Mouse (Mus musculus): ENCODE measurements around the gene Serpinb9. TPM values are rescaled to one million over a fixed set of nuclear protein-coding genes. Genes with fewer than 3 reads are reported as not detected.
A peak's percentile ranks its signal among the peaks of the same experiment; 100 is the strongest.

Gene Serpinb9
- polyA plus RNA-seq, 1 experiment from 2014 or later: 0.61 TPM

GRCm38 (mm10) chr13:32970776-32971175 lies 32.3 kb upstream of the Serpinb9 start:
- 92% methylated on average over 3 of the region's 3 CpGs for WGBS
- Histone ChIP-seq H3K9me3 (replicated peaks) (no peaks in the 10 kb centered on the region), H3K9ac (no peak overlapping the region), H3K36me3 (ENCODE audit: poor library complexity, severe bottlenecking) (no peaks in the 10 kb centered on the region), H3K4me2 (no peak overlapping the region), H3K4me1 (no peaks in the 10 kb centered on the region), H3K27ac (no peak overlapping the region), H3K4me3 (no peak overlapping the region), H3K27me3 (no peaks in the 10 kb centered on the region)
- no peak for ATAC-seq

GRCm38 (mm10) chr13:32974268-32974667 lies 28.8 kb upstream of the Serpinb9 start:
- no peak overlapping the region for H3K9ac ChIP-seq
- no peaks in the 10 kb centered on the region for H3K4me1 ChIP-seq
- no peaks in the 10 kb centered on the region for H3K36me3 ChIP-seq (ENCODE audit: poor library complexity, severe bottlenecking)
- H3K4me2 ChIP-seq: no peak overlapping the region
- no peak overlapping the region for H3K27ac ChIP-seq
- no peaks in the 10 kb centered on the region for H3K9me3 ChIP-seq (replicated peaks)
- no peak for ATAC-seq
- no peak overlapping the region for H3K4me3 ChIP-seq
- H3K27me3 ChIP-seq: no peaks in the 10 kb centered on the region
- 83% methylated on average over 2 of the region's 2 CpGs for WGBS

DNA sequence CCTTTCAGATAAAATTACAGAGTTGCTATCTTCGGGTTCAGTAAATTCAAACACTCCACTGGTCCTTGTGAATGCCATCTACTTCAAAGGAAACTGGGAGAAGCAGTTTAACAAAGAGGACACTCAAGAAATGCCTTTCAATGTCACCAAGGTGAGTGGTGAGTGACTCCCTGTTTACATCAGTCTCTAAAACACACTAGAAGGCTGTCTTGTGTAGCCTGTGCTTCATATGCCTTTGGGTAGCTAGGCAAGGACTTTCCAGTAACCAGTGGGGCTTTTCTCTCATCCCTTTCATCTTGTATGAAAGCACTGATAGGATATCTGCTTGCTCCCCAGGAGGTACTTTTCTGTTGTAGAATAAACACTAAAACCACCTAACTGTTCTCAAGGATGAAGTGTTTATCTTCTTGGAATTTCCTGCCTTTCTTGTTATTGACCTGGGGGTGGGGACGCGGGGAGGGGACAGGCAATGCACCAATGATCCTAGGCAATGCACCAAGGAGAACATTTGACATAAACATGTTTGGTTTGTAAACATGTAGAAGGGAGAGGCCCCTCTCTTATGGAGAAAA lies 28.1 kb upstream of the Serpinb9 start:
- Histone ChIP-seq H3K4me3 (no peak overlapping the region), H3K36me3 (ENCODE audit: poor library complexity, severe bottlenecking) (no peaks in the 10 kb centered on the region), H3K9me3 (replicated peaks) (no peaks in the 10 kb centered on the region), H3K4me1 (no peaks in the 10 kb centered on the region), H3K27ac (no peak overlapping the region), H3K9ac (no peak overlapping the region), H3K4me2 (no peak overlapping the region), H3K27me3 (no peaks in the 10 kb centered on the region)
- 72% methylated on average over 3 of the region's 3 CpGs for WGBS
- ATAC-seq: no peak

DNA sequence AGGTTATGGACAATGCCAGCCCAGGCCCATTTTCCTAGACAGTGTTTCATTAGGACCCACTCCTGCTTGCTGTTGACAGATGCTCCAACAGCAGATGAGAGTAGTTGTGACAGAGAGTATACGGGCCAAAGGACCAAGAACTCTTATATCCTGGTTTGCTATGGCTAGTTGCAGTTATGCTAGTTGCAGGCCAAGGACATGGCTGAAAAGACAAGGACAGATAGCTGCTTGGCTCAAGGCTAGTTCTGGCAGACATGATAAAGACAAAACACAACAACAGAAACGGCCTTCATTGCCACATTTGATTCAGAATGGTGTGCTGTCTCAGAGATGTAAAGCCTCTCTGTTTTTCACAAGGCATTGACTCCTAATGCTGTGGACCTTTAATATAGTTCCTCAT lies 27.3 kb upstream of the Serpinb9 start:
- H3K9ac ChIP-seq: no peak overlapping the region
- 91% methylated on average over 2 of the region's 2 CpGs for WGBS
- no peaks in the 10 kb centered on the region for H3K4me1 ChIP-seq
- H3K9me3 ChIP-seq (replicated peaks): no peaks in the 10 kb centered on the region
- ATAC-seq: no peak
- H3K4me2 ChIP-seq: no peak overlapping the region
- H3K4me3 ChIP-seq: no peak overlapping the region
- no peak overlapping the region for H3K27ac ChIP-seq
- H3K36me3 ChIP-seq (ENCODE audit: poor library complexity, severe bottlenecking): no peaks in the 10 kb centered on the region
- no peaks in the 10 kb centered on the region for H3K27me3 ChIP-seq

- Histone ChIP-seq H3K9me3 (replicated peaks) (no peaks in the 10 kb centered on the region; the same call in 1 of the 2 replicates), H3K36me3 (ENCODE audit: poor library complexity, severe bottlenecking) (no peaks in the 10 kb centered on the region), H3K9ac (no peak overlapping the region), H3K4me1 (no peaks in the 10 kb centered on the region), H3K27ac (no peak overlapping the region), H3K4me3 (no peak overlapping the region), H3K4me2 (no peak overlapping the region), H3K27me3 (no peaks in the 10 kb centered on the region)
- ATAC-seq: no peak
- WGBS: 84% methylated on average over 4 of the region's 4 CpGs
Measured at GRCm38 (mm10) chr13:32982556-32983042, 20.5 kb upstream of the Serpinb9 start.

- no peak overlapping the region for H3K9ac ChIP-seq
- H3K27ac ChIP-seq: no peak overlapping the region
- ATAC-seq: no peak
- no peaks in the 10 kb centered on the region for H3K4me1 ChIP-seq
- H3K4me2 ChIP-seq: no peak overlapping the region
- H3K9me3 ChIP-seq (replicated peaks): no peaks in the 10 kb centered on the region; the same call in 1 of the 2 replicates
- H3K4me3 ChIP-seq: no peak overlapping the region
- H3K27me3 ChIP-seq: no peaks in the 10 kb centered on the region
- H3K36me3 ChIP-seq (ENCODE audit: poor library complexity, severe bottlenecking): no peaks in the 10 kb centered on the region
Measured at GRCm38 (mm10) chr13:32986256-32986655, 16.8 kb upstream of the Serpinb9 start.

GRCm38 (mm10) chr13:32993152-32993893 lies 9.7 kb upstream of the Serpinb9 start:
- H3K27ac ChIP-seq: no peak overlapping the region
- no peaks in the 10 kb centered on the region for H3K9me3 ChIP-seq (replicated peaks)
- H3K36me3 ChIP-seq (ENCODE audit: poor library complexity, severe bottlenecking): no peaks in the 10 kb centered on the region
- H3K4me1 ChIP-seq: no peaks in the 10 kb centered on the region
- 84% methylated on average over 10 of the region's 10 CpGs for WGBS
- ATAC-seq: no peak
- no peak overlapping the region for H3K4me3 ChIP-seq
- no peak overlapping the region for H3K9ac ChIP-seq
- no peaks in the 10 kb centered on the region for H3K27me3 ChIP-seq
- no peak overlapping the region for H3K4me2 ChIP-seq

DNA sequence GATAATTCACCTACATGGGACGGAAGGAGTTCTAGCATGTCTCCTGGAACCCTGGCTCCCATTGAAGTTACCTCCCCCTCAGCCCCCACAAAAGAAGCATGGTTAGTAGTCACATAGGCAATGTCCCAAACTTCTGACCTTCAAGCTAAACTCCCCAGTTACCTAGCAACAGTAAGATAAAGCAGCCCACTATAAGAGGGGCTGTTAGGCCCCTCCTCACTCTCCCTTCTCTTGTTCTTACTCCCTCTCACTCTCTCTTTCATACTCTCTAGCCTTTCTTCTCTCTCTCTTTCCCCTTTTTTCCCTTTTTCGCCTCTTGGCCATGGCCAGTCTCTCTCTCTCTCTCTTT lies 9.2 kb upstream of the Serpinb9 start:
- Histone ChIP-seq H3K4me3 (no peak overlapping the region), H3K36me3 (ENCODE audit: poor library complexity, severe bottlenecking) (no peaks in the 10 kb centered on the region), H3K9me3 (replicated peaks) (no peaks in the 10 kb centered on the region), H3K27ac (no peak overlapping the region), H3K4me2 (no peak overlapping the region), H3K27me3 (no peaks in the 10 kb centered on the region), H3K9ac (no peak overlapping the region), H3K4me1 (no peaks in the 10 kb centered on the region)
- no peak for ATAC-seq
- 84% methylated on average over 2 of the region's 2 CpGs for WGBS

DNA sequence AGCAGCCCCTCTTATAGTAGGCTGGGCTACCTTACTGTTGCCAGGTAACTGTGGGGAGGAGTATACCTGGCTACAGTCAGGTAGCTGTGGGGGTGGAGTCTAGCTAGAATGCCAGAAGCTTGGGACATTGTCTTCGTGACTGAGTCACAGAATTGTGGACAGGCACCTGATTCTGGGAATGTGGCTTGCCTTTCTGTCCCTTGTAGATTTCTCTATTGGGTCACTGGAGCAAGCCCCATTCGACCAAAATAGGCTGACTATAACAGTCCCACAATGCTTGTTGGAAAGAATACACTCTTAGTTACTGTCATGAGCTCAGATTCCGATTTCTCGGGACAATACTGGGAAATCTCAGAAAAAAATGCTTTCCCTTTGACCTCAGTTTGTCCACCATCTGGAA lies 8.0 kb upstream of the Serpinb9 start:
- Histone ChIP-seq H3K9ac (no peak overlapping the region), H3K9me3 (replicated peaks) (no peaks in the 10 kb centered on the region), H3K4me1 (no peaks in the 10 kb centered on the region), H3K36me3 (ENCODE audit: poor library complexity, severe bottlenecking) (no peaks in the 10 kb centered on the region), H3K4me3 (no peak overlapping the region), H3K27ac (no peak overlapping the region), H3K27me3 (no peaks in the 10 kb centered on the region), H3K4me2 (no peak overlapping the region)
- WGBS: 80% methylated on average over 4 of the region's 4 CpGs
- ATAC-seq: no peak

- H3K4me1 ChIP-seq: peaks cover 7% of the 10 kb centered on the region; the same call in 1 of the 2 replicates
- H3K27me3 ChIP-seq: no peaks in the 10 kb centered on the region
- H3K36me3 ChIP-seq (ENCODE audit: poor library complexity, severe bottlenecking): no peaks in the 10 kb centered on the region
- WGBS: 89% methylated on average over 5 of the region's 5 CpGs
- no peak overlapping the region for H3K9ac ChIP-seq
- H3K27ac ChIP-seq: no peak overlapping the region
- H3K9me3 ChIP-seq (replicated peaks): no peaks in the 10 kb centered on the region
- no peak overlapping the region for H3K4me3 ChIP-seq
- no peak overlapping the region for H3K4me2 ChIP-seq
- no peak for ATAC-seq
Measured at GRCm38 (mm10) chr13:33001341-33001740, 1.7 kb upstream of the Serpinb9 start.

DNA sequence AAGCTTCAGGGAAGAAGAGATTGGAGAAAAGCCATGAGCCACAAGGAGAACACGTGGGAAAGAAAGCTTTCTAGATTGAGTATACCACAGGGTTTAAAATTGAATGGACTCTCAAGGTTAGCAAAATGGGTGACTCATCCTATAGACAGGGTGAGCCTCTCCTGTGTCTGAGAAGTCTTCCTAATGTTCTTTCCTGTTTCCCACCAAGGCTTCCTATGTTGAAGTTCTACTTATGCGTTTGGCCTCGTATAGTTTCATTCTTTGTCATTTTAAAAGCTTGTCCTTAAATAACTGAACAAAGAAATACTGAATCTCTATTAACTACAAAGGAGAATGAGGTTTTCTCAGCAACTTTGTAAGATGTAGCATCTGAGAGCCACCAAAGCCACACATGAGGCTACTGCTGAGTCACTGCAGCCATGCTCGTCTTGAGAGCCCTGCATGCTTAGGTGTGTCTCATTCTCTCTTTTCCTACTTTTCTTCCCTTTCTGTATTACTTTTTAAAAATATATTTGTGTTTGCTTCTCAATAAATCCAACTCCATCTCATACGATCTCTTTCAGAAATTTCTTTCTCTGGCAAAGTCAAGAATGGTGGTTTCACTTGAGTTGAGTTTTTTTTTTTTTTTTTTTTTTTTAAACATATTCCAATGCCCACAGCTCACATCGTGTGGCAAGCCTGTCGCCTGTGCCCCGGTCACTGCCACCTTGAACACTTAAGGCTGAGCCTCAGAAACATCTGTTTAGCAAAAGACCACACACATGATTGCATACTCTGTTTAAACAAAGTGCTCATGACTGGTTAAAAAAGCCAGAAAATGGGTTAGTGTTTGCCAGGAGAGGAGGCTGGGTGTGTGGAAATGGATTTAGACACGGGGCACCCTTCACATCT lies 718 bp downstream of the Serpinb9 start:
- no peaks in the 10 kb centered on the region for H3K9me3 ChIP-seq (replicated peaks)
- 76% methylated on average over 9 of the region's 9 CpGs for WGBS
- no peaks in the 10 kb centered on the region for H3K27me3 ChIP-seq
- 0 out of 2 replicates have a peak, but pooled peaks have one; percentile 4 for ATAC-seq
- H3K4me2 ChIP-seq: peak overlapping the region; percentile 48
- peaks cover 7% of the 10 kb centered on the region; the same call in 1 of the 2 replicates for H3K4me1 ChIP-seq
- no peaks in the 10 kb centered on the region for H3K36me3 ChIP-seq (ENCODE audit: poor library complexity, severe bottlenecking)
- H3K9ac ChIP-seq: peak overlapping the region; percentile 46; the same call in 1 of the 2 replicates
- no peak overlapping the region; the same call in 1 of the 2 replicates for H3K27ac ChIP-seq
- peak overlapping the region; percentile 25 for H3K4me3 ChIP-seq
